Mouse (Mus musculus) cerebellum, adult 2 months (tissue): ENCODE data around the gene Mgea5.

ENCODE experiments used
- CTCF ChIP-seq: fragments of 200-500 bp; IDR thresholded peaks from 2 replicates; pipeline ENCODE4 v1.5.1; 2011; ENCODE audit warnings: low read depth, mild to moderate bottlenecking, control low read depth, low read length, moderate library complexity, borderline replicate concordance; ENCODE audit not compliant: insufficient read depth
- POLR2A ChIP-seq: fragments of 200-500 bp; IDR thresholded peaks from 2 replicates; pipeline ENCODE4 v1.6.1; 2011; ENCODE audit warnings: low read length, control low read depth, borderline replicate concordance; ENCODE audit not compliant: insufficient read depth

DNA sequence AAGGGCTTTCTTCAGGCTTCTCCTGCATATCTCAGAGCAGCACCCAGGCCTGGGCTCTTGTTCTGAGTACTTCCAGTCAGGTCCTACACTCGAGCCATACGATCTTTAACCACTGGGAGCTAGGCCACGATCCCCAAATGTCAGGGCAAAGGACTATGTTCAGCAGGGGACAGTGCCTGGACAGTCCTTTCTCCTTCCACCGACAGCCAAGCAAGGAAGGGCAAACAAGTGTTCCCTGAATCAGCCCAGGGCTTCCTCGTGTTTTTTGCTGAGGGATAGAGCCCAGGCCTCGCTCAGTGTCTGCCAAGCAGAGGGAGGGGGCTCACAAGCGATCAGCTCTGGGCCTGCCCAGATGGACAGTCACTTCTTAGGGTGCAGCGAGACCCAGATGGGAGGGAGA is 53.6 kb downstream of the Mgea5 start:
- no peak for TF ChIP-seq CTCF
- TF ChIP-seq POLR2A: no peak
